Mouse (Mus musculus): ENCODE results near the gene Eva1a. TPM values are rescaled to one million over a fixed set of nuclear protein-coding genes. Genes with fewer than 3 reads are reported as not detected.

The Eva1a gene
- total RNA-seq, 1 experiment from 2014 or later: not detected

DNA sequence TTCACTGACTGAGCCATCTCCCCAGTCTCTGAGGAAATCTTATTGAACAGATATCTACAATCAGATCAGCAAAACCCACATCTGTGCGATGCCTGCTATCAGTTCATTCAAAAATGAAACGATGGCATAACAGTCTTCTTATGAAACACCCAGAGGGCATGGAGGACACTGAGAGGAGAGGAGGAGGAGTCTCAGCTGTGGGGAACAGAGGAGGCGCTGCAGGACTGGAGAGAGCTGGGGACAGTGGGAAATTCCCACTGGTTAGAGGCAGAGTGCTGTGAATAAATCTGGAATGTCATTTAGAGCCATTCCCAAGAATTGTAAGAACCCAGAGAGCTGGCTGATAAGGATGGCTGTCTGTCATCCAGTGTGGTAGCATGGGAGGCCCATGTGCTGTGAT, 70.7 kb downstream of the Eva1a start:
- no peak for ATAC-seq (replicated peaks in 1 of 2; ENCODE audit: insufficient read depth in 1 of 2, low FRiP score in 2 of 2, low TSS enrichment in 1 of 2, low read depth in 1 of 2, poor library complexity in 2 of 2, severe bottlenecking in 2 of 2)

DNA sequence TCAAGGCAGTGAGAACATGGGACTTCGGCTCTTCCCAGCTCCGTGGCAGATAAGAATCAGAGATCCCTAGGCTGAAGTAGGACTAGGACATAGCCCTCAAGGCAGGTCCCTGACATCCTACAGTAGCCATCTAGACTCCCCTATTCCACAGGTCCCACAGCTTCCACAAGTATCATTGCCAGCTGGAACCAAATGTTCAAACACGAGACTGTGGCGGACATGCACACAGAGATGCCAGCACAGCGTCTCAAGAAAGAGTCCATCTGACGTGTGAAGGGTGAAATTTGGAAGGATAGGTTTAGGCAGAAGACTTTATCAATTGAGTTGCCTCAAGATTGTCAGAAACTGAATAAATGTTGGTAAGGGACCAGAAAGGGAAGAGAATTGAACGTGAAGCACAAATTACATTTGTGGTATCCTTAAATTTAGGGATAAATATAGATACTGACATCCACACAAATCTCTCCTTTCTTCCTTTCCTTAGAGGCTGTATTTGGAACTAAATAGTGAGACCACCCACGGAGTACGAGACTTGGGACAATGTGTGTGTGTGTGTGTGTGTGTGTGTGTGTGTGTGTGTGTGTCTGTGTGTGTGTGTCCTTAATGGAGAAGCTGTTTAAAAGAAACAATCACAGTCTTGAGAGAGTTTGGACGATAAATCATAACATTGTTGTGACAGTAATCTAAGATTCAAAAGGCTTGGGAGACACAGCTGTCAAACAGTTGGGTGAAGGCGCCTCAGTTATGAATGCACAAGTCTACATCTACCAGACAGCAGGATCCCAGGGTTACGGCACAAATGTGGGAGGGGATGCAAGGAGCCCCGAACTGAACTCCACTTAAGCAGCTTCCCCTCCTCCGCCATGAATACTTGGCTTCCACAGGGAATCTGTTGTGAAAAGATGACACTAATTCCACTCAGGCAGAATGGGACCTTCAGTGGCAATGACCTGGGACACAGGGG, 71.6 kb downstream of the Eva1a start:
- no peak for ATAC-seq (replicated peaks in 1 of 2; ENCODE audit: insufficient read depth in 1 of 2, low FRiP score in 2 of 2, low TSS enrichment in 1 of 2, low read depth in 1 of 2, poor library complexity in 2 of 2, severe bottlenecking in 2 of 2)

DNA sequence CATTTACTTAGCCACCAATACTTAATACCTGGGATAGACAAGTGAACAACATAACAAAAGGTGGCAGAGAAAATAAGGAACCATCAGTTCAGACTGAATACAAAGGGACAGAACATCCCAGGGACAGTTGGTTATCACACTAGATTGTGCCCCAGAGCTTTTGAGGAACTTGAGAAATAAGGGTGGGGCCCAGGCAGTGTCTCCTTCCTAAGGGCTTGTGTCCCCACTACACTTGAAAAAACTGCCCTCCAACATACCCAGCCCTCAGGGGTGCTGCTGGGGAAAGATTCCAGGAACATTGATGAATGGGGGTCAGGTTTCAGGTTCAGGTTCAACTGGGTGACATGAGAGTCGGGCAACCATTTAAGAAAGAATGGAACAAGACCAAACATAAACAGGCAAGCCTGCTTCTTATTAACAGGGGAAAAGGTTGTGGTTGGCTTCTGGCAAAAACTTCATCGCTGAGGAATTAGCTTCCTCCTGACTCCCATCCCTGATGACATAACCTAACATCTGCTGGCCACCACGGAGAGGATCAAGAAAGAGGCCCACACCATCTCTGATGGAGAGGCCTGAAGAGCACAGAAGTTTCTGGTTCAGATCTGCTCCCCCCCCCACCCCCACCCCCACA, 74.6 kb downstream of the Eva1a start:
- peak; percentile 23 to 43; a peak in 1 of 4 replicates for ATAC-seq (replicated peaks in 1 of 2; ENCODE audit: insufficient read depth in 1 of 2, low FRiP score in 2 of 2, low TSS enrichment in 1 of 2, low read depth in 1 of 2, poor library complexity in 2 of 2, severe bottlenecking in 2 of 2)

DNA sequence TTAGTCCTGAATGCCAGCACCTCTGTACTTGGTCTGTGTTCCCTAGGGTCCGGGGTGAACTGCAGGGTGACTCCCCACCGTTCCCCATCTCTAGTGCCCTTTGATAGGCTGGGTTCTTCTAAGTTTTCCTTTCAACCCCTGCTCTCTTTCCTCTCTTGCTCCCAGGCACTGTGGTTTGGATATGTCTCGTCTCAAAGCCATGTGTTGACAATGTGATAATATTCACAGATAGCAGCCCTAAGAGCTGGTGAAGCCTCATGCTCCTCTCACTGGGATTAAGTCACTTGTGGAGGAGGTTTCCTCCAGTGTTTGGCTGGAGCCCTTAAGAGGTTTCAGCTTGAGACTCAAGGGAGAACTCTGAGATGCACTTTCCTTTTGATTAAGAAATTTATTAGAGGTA, 75.3 kb downstream of the Eva1a start:
- ATAC-seq (replicated peaks in 1 of 2; ENCODE audit: insufficient read depth in 1 of 2, low FRiP score in 2 of 2, low TSS enrichment in 1 of 2, low read depth in 1 of 2, poor library complexity in 2 of 2, severe bottlenecking in 2 of 2): no peak

DNA sequence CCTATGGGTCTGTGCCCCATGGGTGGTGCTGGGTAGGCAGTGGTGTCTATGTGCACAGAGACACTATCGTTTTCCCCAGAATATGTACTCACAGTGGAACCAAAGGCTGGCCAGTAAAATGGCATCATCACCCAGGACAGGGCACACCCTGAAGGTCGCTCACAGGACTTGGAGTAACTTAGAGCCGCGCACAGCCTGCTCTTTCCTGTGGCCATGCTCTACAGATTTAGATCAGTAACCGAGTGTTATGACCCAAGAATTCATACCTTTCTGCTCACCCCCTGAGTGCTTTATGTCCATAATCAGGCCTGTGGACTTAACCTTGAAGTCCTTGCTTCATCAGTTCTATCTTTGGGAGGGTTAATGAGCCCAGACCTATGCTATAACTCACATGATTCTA, 77.0 kb downstream of the Eva1a start:
- no peak for ATAC-seq (replicated peaks in 1 of 2; ENCODE audit: insufficient read depth in 1 of 2, low FRiP score in 2 of 2, low TSS enrichment in 1 of 2, low read depth in 1 of 2, poor library complexity in 2 of 2, severe bottlenecking in 2 of 2)

DNA sequence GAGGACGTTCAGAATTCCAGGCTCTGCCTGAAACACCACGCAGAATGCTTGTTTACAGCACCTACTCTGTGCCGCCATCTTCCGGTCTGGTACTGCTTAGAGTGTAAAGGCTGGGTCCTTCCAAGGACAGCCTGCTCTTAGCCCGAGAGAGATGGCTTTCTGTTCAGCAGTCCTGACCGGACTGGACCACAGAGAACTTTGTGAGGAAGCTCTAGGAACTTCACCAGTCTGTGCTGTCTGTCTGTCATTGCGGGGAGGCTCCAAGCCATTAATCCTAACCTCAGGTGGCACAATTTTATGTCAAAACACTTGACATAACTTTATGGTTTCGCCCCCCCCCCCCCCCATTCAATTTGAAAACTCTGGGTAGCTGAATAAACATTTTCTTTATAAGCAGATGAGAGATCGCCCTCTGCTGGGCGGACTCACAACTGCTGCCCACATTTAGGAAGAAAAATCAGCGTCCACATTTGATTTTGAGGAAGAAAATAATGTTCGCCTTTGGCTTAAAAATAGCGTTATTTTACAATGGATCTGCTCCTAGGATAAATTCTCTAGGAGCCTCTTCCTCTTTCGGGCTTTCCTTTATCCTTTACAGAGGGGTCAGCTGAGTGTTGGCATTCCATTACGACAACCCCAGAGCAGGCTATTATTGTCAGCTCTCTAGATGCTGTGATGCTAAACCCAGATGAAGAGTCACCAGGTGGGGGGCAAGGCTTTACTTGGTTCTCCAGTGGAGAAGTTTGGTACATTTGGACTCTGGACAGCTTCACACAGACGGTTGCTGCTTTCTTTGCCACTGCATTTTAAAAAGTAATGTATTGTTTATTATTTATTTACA, 78.7 kb downstream of the Eva1a start:
- peak; percentile 34 to 50; a peak in 3 of 4 replicates for ATAC-seq (replicated peaks in 1 of 2; ENCODE audit: insufficient read depth in 1 of 2, low FRiP score in 2 of 2, low TSS enrichment in 1 of 2, low read depth in 1 of 2, poor library complexity in 2 of 2, severe bottlenecking in 2 of 2)

DNA sequence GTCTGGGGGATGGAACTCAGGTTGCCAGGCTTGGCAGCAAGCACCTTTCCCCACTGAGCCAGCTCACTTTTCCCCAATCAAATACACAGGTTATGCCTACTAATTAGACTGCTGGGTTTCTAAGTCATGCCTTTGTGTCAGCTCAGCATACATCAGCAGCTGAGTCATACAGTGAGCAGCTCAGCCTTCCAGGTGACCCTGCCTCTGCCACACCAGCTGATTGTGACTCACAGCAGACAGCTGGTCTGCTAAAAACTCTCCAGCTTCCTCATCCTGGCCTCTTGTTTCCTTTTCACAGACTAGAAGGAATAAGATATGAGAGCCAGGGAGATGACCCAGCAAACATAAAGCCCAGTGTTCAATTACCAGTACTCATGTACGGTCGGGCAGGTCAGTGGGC, 84.3 kb downstream of the Eva1a start:
- no peak for ATAC-seq (replicated peaks in 1 of 2; ENCODE audit: insufficient read depth in 1 of 2, low FRiP score in 2 of 2, low TSS enrichment in 1 of 2, low read depth in 1 of 2, poor library complexity in 2 of 2, severe bottlenecking in 2 of 2)

DNA sequence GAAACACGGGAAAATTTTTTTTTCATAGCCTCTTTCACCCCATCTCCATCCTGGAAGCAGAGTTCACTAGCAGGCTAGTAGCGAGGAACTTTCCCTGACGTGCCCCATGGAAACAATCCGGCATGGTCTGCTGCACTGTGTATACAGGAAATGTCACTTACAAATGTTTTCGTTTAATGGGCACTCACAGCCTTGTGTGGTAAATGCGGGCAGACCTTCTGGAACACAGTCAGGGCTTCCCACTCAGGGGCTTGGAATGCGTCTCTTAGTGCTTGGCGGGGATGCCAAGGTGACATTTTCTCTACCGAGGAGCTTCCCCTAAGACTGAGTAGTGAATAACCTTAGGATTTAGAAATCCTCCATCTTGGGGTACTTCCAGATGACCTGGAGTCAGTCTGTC, 87.0 kb downstream of the Eva1a start:
- peak; percentile 29 to 37; a peak in 2 of 4 replicates for ATAC-seq (replicated peaks in 1 of 2; ENCODE audit: insufficient read depth in 1 of 2, low FRiP score in 2 of 2, low TSS enrichment in 1 of 2, low read depth in 1 of 2, poor library complexity in 2 of 2, severe bottlenecking in 2 of 2)

DNA sequence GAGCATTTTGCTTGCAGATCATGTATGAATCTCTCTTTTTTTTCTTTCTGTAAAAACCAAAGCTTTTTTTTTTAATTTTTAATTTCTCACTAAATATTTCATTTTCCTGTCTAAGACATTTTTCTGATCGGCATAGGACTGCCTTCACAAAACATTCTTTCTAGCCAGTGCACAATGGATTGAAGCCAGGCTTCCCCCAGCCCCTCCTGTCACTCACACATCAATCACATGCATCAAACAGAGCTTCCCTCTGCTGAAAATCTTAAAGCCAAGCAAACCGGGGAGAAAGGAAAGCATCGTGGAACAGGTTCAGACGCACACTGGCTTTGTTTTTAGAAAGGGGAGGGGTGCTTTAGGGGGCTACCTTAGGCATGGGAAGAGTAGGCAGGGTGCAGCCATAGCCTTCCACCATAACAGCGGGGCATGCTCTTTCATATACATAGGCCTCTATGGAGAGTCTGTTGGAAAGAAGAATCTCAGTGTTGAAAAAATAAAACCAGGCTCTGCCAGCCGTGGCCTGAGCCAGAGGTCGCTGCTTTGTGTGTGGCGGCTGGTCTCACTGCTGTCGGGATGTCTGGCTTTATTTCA, 88.9 kb downstream of the Eva1a start:
- no peak for ATAC-seq (replicated peaks in 1 of 2; ENCODE audit: insufficient read depth in 1 of 2, low FRiP score in 2 of 2, low TSS enrichment in 1 of 2, low read depth in 1 of 2, poor library complexity in 2 of 2, severe bottlenecking in 2 of 2)

DNA sequence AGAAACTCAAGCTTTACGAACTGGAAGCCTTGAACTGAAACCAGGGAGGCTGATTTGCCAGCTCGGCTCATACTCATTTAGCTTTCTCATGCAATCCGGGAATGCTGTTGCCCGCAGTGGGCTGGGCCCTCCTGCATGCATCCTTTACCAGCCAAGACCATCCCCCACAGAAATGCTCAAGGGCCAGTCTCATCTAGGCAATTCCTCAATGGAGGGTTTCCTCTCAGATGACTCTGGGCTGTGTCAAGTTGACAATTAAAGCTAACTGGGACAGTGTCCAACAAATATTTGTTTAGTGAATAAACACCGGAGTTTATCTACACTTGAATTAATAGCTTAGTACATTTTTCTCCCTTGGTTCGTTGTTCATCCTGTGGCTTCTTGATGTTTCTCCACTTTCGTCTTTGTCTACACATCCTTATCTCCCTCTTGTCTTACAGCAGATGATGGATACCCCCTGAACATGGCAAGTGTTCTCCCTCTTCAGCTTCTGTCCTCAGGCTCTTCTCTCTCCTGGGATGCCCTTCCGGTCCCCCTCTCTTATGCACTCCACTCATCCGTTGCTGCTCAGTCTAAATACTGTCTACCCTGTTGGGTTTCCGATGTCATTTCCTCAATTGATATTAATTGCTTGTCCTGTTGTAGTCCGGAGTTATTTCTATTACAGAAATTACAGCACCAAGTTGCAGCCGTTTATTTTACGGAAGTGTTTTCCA, 92.2 kb downstream of the Eva1a start:
- no peak for ATAC-seq (replicated peaks in 1 of 2; ENCODE audit: insufficient read depth in 1 of 2, low FRiP score in 2 of 2, low TSS enrichment in 1 of 2, low read depth in 1 of 2, poor library complexity in 2 of 2, severe bottlenecking in 2 of 2)

DNA sequence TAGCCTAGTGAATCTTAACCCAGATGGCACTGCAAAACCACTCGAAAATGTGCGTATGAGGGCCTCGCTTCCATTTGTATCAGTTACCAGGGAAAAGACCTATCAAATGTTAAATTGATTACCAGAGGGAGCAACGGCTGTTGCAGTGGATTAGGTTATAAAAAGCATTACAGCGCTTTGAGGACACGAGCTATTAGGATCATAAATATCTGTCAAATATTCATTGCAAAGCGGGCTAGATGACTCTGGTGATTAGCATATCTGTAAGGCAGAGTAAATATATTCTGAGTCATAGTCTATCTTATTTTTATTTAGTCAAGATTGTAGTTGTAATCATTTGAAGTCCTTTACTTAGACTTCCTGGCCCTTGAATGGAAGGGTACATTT, 92.7 kb downstream of the Eva1a start:
- ATAC-seq (replicated peaks in 1 of 2; ENCODE audit: insufficient read depth in 1 of 2, low FRiP score in 2 of 2, low TSS enrichment in 1 of 2, low read depth in 1 of 2, poor library complexity in 2 of 2, severe bottlenecking in 2 of 2): no peak

DNA sequence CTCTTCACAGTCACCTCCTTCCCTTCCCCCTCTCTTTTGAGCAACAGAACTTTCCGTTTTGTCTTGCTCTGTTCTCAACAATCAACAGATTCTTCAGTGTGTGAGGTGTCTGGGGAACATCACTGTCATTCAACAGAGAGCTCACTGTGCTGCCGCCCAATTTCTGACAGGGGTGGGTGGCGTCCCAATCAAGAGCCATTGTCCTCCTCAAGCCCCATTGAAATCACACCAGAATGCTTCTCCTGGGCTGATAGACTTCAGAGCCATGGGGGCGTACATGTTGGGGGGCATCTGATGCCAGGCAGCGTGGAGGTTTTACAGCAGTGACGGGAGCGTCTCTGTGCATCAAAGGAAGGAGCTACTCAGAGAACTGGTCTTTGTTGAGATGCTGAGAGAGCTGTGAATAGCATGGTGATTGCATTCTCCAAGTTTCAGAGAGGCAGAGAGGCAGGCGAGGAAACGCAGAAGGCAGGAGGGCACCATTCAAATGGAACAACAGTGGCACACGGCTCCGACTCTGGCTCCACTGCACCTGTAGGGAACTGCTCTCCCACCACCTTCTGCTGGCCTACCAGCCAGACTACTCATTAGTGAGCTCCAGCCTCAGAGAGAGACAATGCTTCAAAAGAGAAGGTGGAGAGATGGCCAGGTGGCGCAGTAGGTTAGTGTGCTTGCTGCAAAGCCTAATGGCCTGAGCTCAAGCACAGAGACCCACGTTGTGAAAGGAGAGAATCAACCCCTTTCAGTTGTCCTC, 95.3 kb downstream of the Eva1a start:
- no peak for ATAC-seq (replicated peaks in 1 of 2; ENCODE audit: insufficient read depth in 1 of 2, low FRiP score in 2 of 2, low TSS enrichment in 1 of 2, low read depth in 1 of 2, poor library complexity in 2 of 2, severe bottlenecking in 2 of 2)

Other genes with a start within 250 kb of the Eva1a start
- 37.2 and 40.8 TPM in 2 replicates for gene Gcfc2, start 117.4 kb upstream of the Eva1a start, total RNA-seq (2017)
- 14.0 and 31.5 TPM in 2 replicates for gene Mrpl19, start 75.1 kb upstream of the Eva1a start, total RNA-seq (2017)

Data from hematopoietic stem cell, adult 5-6 weeks (primary cell).